Mouse (Mus musculus) liver, postnatal 0 days (tissue): ENCODE data around the gene Ddx20.
A peak's percentile ranks its signal among the peaks of the same experiment; 100 is the strongest.

ENCODE experiments used
- CTCF ChIP-seq: sonication (generic); IDR thresholded peaks from 2 replicates; pipeline ENCODE4 v1.5.1; 2016; ENCODE audit warnings: antibody characterized with exemption, low read depth
- EP300 ChIP-seq: IDR thresholded peaks from 2 replicates; pipeline ENCODE4 v1.6.1; 2016; ENCODE audit warnings: antibody characterized with exemption, low read depth, mild to moderate bottlenecking

- TF ChIP-seq CTCF (peak; percentile 18; the same call in 1 of the 2 replicates), EP300 (no peak)
Measured at GRCm38 (mm10) chr3:105701399-105701798, 14.0 kb upstream of the Ddx20 start.
